Mouse (Mus musculus): ENCODE measurements at regions not wholly inside any gene's neighbourhood (a gene's known extent, or its start where the extent isn't known, plus 50 kb on each side); places are given as distances from the start of the nearest gene placed in this dataset.

- TF ChIP-seq CTCF (IDR thresholded peaks at IDR 0.05; ENCODE audit: borderline replicate concordance, insufficient read depth, low read depth, low read length) (no peak), POLR2A (IDR thresholded peaks at IDR 0.05; ENCODE audit: borderline replicate concordance, insufficient read depth, low read length) (no peak)
Observed at GRCm38 (mm10) chr1:35600847-35601246, 467.4 kb upstream of the Hs6st1 start.
